Mouse (Mus musculus): ENCODE data around the gene Ifrd2. TPM values are rescaled to one million over a fixed set of nuclear protein-coding genes. Genes with fewer than 3 reads are reported as not detected.

Ifrd2 gene
- total RNA-seq, 2 experiments from 2014 or later, result 31.8 to 35.2 TPM

DNA sequence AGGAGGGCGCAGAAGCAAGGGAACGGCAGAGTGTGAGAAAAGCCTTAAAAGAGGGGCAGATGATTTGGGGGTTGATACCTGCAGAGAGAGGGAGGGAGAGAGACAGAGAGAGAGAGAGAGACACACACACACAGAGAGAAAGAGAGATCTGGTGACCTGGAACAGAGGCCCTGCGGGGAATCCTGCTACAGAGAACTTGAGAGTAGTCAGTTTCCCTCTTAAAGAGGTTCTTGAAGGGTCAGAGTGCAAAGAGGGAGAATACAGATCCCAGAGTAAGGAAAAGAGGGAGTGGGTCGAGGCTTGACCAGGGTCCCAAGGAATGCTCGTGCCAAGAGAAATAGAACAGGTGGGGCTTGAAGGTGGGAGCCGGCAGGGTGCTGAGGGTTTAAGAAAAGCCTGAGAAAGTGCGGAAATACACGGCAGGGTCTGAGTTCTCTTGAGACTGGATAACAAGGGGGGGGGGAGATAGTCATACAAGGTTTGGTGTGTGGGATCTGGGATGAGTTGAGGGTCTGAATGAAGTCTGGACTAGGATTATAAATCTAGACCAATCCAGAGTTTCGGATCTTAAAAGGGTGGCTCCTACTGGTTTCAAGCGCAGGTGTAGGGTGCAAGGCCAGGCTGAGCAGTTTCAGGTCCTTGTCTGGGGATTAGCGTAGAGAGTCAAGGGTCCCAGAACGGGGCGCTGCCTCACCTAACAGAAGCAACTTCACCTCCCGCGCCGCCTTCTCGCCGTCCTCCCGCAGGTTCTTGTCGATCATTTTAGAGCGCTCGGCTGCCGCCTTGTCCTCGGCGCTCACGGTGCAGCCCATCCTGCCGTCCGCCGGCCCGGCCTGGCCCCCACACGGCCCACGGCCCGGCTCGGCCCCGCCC is 47.2 kb downstream of the Ifrd2 start:
- no peak for DNase-seq (ENCODE audit: low spot score in 2 of 2)

DNA sequence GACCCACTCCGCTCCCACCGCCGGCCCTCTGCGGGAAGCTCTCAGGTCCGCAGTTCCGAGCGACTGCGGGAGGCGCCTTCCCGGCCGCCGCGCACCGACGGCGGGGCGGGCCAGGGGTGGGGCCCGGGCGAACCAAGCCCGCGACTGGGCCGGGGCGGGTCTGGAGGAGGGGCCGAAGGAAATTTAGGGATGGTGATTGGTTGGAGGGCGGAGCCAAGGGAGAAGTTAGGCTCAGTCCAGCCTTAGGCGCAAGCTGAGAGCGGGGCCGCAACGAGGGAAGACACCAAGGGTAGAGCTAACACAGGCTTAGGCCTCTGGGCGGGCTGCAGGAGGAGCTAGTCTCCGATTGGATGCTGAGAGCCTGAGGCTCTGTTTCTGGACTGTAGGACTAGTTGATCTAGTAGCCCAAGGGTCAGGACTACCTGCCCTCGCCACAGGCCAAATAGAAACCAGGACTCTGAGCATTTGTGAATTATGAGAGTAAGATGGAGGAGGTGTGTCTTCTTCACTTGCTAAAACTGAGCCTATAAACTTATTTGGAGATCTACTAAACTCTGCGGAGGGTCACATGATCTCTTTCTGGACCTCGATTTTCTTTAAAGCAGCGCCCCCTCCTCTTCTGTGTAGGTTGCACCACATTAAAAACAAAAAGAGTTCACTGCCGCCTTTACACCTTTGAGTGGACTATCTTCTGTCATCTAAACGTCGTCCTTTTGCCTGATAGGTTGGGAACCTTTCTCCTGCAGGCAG is 48.0 kb downstream of the Ifrd2 start, which contains the start of gene Gnai2:
Gnai2 (minus strand) TSS at position 89 of the 750 bp plus-strand sequence.
- peak; percentile 92 to 96 for DNase-seq (ENCODE audit: low spot score in 2 of 2)

DNA sequence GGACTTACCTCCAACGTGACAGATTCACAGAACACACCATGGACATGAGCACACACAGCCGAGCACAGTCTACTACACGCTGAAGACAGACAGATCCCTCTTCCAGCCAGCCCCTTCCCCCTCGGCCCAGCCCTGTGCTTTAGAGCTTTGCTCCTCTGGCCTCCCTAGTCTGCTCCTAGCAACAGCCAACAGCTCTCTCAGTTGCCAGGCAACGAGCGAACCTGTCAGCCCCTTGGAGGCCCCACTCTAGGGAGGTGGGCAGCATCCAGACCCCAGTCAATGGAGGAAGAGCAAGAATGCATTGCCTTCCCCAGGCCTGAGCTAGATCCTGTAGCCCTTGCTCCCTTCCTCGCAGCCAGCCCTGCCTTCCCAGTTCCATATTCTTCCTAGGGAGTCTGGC is 49.6 kb downstream of the Ifrd2 start:
- no peak for DNase-seq (ENCODE audit: low spot score in 2 of 2)

DNA sequence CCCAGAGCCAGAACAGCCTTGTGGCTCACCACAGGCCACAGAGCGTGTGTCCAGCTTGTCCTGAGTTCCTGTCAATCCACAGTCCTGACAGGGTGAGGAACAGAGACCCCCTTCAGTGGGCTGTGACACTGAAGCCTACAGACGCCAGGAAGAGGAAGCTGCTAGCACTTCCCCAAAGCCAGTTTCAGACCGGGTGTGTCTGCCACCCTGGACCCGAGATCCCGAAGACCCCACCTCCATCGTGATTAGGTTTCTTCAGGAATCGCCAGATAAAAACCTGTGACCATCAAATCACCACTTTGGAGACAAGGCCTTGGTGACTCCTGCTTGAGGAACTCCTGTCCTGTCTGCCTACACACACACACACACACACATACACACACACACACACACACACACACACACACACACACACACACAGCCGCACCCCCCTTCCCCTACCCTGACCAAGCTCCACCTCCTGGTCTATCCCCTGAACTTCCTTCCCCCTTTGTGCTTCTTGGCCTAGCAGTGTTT is 52.9 kb downstream of the Ifrd2 start:
- no peak for DNase-seq (ENCODE audit: low spot score in 2 of 2)

DNA sequence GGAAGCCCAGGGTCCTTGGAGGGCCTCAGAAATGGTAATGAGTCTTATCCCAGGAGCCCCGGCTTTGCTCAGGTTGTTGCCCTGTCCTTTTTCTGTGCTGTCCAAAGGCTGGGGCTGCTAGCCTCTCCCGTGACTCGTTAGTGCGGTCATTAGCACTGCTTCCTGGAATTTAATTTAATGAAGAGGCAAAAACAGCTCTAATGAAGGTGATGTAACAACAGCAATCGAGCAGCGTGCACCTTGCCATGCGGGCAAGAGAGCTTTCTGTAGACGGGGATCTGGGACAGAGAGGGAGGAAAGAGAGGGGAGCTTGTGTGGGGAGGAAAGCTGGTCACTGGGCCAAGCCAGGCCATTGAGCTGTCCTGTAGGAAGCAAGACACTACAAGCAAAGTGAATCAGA is 54.2 kb downstream of the Ifrd2 start:
- no peak for DNase-seq (ENCODE audit: low spot score in 2 of 2)

Other genes starting within 250 kb of the Ifrd2 start
- 10 to 100 TPM; 14.0 to 14.5 TPM for gene Hemk1, start 249.3 kb upstream of the Ifrd2 start, total RNA-seq (2021)
- 10 to 100 TPM; 16.9 to 18.1 TPM for gene 6430571L13Rik, start 247.0 kb upstream of the Ifrd2 start, total RNA-seq (2021)
- 1 to 10 TPM; 2.6 to 2.7 TPM for gene Cacna2d2, start 188.0 kb upstream of the Ifrd2 start, total RNA-seq (2021)
- gene Tmem115, start 53.7 kb upstream of the Ifrd2 start, total RNA-seq (2021), result 10 to 100 TPM; 27.9 to 30.4 TPM
- gene Cyb561d2, start 45.4 kb upstream of the Ifrd2 start, total RNA-seq (2021), result 1 to 10 TPM; 4.6 to 5.9 TPM
- gene Nprl2, start 45.4 kb upstream of the Ifrd2 start, total RNA-seq (2021), result 10 to 100 TPM; 10.0 to 12.7 TPM
- not detected for gene Zmynd10, start 40.3 kb upstream of the Ifrd2 start, total RNA-seq (2021)
- gene Rassf1, start 36.1 kb upstream of the Ifrd2 start, total RNA-seq (2021), result 10 to 100 TPM; 31.1 to 39.6 TPM
- gene Tusc2, start 24.4 kb upstream of the Ifrd2 start, total RNA-seq (2021), result 10 to 100 TPM; 20.3 to 21.5 TPM
- 10 to 100 TPM; 21.8 to 32.0 TPM for gene Hyal2, start 19.7 kb upstream of the Ifrd2 start, total RNA-seq (2021)
- 1 to 10 TPM; 4.6 to 4.8 TPM for gene Hyal1, start 10.7 kb upstream of the Ifrd2 start, total RNA-seq (2021)
- gene Naa80, start 8.8 kb upstream of the Ifrd2 start, total RNA-seq (2021), result 10 to 100 TPM; 15.5 to 20.5 TPM
- under 1 TPM; 0.66 to 0.78 TPM for gene Hyal3, start 6.8 kb upstream of the Ifrd2 start, total RNA-seq (2021)
- 10 to 100 TPM; 50.9 to 52.0 TPM for gene Sema3b, start 21.6 kb downstream of the Ifrd2 start, total RNA-seq (2021)
- 100 to 1,000 TPM; 307 to 340 TPM for gene Gnai2, start 47.7 kb downstream of the Ifrd2 start, total RNA-seq (2021)
- 10 to 100 TPM; 10.6 to 11.3 TPM for gene Slc38a3, start 81.9 kb downstream of the Ifrd2 start, total RNA-seq (2021)
- gene Gnat1, start 92.1 kb downstream of the Ifrd2 start, total RNA-seq (2021), result not detected
- 10 to 100 TPM; 26.4 to 27.2 TPM for gene Sema3f, start 122.8 kb downstream of the Ifrd2 start, total RNA-seq (2021)
- gene Rbm5, start 183.4 kb downstream of the Ifrd2 start, total RNA-seq (2021), result 100 to 1,000 TPM in 1 of 2 experiments, 10 to 100 TPM in 1; 73.6 to 101 TPM